Mouse (Mus musculus): ENCODE measurements around the gene AC124108.1.

The AC124108.1 gene

DNA sequence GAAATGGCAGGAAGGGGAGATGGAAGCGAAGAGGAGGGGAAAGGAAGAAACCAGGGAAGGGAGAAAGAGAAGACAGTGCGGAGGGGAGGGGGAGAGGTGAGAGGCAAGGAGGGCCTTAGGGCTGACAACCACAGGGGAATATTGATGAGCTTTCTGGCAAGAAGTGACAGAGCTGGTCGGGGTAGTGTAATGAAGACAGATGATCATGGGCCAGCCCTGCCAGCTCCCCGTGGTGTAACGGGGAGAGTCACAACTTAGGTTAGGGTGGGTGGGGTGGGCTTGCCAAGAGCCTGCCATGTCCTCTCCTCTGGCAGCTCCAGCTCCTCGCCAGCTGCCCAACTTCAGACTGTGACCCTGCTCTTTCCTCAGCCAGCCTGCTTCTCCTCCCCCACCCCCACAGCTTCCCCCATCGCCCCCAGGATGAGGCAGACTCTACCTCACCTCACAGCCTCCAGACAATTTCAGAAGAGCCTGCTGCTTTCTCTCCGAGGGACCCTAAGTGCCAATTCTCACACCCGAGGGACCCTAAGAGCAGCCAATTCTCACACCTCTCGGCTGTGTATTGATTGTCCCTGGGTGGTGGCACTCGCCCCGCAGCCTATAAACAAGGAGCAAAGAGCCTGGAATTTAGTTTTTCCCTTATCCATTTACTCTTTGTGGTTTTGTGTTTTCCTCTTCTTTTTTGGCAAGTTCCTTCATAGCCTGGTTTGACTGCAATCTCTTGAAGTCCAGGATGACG is 26.3 kb upstream of the AC124108.1 start:
- 49% methylated on average over 13 of the region's 13 CpGs for WGBS

DNA sequence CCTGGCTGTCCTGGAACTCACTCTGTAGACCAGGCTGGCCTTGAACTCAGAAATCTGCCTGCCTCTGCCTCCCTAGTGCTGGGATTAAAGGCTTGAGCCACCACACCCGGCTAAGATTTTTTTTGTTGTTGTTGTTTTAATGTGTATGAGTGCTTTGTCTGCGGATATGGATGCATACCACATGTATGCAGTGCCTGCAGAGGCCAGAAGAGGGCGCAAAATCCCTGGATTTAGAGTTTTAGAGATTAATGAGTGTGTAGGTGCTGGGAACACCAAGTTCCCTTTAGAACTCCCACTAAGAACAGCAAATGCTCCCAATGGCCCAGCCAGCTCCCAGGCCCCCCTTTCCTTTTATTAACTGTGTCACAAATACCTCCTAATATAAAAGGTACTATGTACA is 25.4 kb upstream of the AC124108.1 start:
- WGBS = 60% methylated on average over 3 of the region's 3 CpGs

DNA sequence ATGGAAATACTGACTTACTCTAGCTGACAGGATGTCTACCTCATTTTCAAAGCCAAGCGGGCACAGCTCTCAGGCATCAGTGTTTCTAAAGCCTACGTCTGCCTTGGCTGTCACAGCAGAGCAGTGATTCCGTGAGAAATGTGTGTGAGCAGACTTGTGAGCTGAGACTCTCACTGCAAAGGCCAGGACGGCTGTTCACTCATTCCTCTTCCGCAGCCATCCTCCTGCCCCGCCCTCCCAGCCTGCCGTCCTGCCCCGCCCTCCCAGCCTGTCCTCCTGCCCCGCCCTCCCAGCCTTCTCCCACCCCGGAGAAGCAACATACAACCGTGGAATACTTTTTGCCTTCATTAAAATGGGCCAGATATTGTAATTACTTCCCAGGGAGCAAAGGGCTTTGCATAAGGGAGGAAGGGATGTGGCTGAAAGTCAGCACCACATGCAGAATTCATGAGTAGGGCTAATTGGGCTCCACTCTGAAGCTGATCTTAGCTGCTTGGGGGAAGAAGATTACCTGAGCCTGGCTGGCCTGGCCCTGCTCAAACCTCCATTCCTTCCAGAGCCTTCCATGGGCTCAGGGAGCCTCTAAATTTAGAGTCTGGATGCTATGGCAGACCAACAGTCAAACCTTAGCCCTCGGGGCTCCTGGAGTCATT is 23.0 kb upstream of the AC124108.1 start:
- WGBS = 11% methylated on average over 12 of the region's 12 CpGs

DNA sequence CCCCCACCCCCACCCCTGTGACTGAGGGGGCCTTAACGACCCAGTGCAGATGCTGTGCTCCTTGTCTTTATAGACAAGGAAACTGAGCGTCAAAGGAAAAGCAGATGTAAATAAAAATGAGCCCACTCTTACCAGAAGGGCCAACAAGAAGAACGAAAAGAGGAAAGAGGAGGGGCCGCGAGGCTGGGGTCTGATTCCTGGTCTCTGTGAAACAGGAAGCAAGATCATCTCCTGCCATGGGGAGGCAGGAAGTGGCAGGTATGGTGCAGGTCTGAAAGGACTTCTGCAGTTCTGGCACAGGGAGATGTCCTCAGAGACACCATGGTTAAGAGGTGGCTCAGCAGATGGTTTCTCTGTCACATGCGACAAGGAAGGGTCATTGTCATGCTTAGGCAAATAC is 20.6 kb upstream of the AC124108.1 start:
- WGBS = 58% methylated on average over 6 of the region's 6 CpGs

DNA sequence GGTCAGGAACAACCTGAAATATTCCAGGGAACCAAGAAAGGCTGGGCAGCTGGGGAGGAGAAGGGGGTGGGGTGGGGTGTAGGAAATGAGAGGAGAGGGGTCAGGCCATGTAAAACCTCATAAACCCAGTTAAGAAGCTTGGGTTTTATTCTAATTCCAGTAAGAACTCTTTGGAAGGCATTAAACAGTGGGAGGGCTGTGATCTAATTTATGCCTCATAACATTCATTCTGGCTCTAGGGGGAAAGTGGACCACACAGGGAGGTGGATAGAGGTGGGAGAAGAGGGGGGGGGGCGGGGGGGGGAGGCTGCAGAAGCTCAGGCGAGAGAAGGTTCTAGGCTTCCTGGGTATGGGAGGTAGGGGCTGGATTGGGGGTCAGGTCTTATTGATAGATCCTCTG is 19.6 kb upstream of the AC124108.1 start:
- 35% methylated on average over 2 of the region's 2 CpGs for WGBS

DNA sequence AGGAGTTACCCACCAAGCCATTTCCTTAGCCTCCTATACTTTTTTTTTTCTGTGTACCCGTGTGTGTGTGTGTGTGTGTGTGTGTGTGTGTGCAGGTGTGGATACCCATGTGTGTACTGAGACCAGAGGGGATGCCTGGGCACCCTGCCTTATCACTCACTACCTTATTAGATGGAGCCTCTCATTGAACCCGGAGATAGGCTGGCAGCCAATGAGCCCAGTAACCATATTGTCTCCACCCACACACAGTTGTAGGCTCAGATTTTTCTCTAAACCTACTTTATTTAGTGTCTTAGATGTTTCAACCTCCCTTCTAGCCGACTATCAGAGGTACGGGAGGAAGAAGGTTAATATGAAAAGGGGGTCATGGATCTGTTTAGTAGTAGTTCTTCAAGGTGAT is 5.0 kb upstream of the AC124108.1 start:
- WGBS = 55% methylated on average over 4 of the region's 4 CpGs

DNA sequence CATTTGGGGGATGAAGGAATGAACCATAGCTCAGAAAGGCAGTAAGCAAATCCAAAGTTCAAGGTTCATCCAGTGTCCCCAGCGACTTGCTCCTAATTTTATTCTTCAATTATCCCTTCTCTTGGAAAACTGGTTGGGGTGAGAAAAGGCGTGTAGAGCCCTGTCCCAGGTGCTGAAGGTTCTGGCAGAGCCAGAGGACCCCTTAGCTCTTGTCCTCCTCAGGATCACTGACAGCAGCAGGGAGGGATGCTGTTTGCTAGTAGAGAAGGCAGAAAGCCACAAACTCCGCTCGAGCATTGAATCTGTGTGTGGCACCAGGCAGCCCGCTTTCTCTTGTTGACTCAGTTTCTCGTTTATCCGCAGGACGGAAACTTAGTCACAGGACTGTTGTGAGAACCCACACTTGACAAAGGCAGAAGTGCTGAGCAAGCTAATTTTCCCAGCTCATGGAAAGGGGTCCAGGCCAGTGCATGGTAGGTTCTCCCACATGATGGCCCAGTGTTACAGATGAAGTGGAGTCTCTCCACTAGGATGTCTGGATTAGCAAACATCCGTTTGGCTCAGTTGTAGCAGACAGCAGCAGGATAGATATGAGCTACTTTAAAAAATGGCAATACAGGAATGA is 2.7 kb upstream of the AC124108.1 start:
- WGBS = 76% methylated on average over 9 of the region's 9 CpGs

DNA sequence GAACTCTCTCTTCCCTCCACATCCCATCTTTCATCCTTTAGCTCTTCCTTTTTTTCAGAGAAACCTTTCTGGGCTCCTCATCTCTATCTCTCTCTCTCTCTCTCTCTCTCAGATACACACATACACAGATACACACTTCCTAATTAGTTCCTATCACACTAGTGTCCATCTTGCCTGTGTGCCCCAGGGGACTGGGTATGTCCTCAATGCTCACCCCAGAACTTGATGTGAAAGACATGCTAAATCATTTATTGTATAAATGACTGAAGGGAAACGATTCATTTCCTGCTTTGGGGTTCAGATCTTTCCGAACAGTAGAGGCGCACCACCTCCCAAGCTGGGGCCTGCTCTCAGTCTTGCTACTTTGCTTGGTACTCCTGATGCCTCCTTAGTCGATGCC is 2.0 kb upstream of the AC124108.1 start:
- 60% methylated on average over 4 of the region's 4 CpGs for WGBS

DNA sequence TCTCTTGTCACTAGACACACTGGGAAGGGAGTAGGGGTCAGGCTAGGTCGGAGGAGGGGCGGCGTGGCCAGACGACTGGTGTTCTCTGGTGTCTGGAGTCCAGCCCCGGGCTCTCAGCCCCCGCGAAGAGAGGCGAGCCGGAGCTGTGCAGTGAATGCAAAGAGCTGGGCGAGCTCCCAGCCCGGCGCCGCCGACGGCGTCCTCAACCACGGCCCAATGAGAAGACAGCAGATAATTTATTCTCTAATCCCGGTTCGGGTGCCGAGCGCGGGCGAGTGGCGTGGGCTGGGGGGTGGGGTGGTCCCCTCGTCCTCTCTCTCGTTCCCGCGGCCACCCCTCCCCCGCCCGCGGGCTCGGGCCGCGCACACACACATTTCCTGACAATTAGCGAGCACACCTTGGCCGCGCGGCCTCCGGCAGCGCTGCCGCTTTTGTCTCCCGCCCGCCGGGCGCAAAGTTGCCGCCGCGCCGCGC is 1.2 kb upstream of the AC124108.1 start:
- 2% methylated on average over 50 of the region's 50 CpGs for WGBS

DNA sequence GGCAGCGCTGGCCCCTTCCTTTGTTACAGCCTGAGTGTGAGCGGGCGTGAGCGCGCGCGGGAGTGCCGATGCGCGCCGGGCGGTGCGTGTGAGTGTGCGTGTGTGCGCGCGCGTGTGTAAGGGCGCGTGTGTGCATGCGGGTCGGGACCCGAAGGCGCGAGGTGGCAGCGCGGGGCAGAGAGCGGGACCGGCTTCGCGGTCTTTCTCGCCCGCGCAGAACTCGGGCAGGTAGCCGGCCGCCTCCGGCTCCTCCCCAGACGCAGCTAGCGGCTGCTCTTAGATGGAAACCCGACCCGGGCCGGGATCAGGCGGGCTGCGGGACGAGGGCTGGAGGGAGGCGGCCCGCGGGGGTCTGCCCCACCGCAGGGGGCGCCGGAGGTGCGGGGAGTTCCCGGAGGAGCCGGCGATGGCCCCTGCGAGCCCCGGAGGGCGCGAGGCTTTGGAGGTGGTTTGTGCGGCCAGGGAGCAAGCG is 600 bp upstream of the AC124108.1 start:
- WGBS = 2% methylated on average over 60 of the region's 62 CpGs

DNA sequence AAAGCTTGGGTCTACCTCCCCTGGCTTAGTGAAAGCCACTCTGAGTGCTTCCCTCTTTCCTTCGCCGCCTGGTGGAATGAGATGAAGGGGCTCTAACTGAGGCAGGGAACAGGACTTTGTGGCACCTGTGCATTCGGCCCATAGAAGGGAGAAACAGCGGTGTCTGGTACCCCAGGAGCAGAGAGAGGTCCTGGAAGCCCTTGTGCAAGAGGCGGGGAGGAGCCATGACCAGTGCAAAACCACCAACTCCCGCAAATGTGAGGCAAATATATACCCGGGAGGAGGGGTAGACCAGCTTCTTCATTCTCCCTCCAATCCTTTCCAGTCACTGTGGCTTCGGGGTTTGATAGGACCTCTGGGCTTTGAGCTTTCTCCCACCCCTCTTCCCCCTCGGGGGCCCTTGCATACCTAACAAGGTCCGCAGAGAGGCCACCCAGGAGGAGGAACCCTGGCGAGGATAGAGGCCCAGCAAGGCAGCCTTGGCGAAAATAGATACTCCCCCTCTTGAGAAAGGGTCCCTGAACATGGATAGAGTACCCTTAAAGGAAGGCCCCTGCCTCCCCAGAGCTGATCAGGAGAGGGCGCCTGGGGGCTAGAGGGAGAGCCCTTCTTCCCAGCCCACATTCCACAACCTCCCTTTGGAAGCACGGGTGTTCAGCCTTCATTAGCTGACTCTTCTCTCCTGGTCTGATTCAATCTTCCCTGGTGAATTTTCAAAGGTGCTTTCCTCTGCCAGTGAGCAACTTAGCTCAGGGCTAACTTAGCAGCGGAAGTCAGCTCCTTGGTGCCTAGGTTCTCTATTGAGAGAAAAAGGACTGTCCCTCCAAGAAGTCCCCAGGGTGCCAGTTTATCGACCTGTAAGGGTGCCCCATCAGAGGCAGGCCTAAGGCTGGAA is 776 bp downstream of the AC124108.1 start:
- WGBS = 38% methylated on average over 16 of the region's 16 CpGs

DNA sequence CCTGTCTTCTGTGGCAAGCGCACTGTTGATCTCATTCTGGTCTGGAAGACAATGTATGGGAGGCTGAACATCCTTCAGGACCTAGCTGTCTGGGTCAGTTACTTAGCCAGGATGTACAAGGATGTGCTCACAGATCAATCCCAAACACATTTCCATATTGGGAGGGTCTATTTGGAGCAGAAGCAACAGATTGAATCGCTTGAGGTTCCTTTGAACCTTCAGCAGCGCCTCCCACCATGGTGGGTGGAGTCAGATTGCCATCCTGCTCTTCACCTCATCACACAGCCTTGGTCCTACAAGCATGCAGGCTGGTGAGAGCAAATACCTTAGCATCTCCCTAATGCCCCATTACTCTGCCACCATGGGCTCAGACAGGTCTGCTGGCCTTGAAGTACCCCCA is 2.5 kb downstream of the AC124108.1 start:
- 79% methylated on average over 3 of the region's 3 CpGs for WGBS

DNA sequence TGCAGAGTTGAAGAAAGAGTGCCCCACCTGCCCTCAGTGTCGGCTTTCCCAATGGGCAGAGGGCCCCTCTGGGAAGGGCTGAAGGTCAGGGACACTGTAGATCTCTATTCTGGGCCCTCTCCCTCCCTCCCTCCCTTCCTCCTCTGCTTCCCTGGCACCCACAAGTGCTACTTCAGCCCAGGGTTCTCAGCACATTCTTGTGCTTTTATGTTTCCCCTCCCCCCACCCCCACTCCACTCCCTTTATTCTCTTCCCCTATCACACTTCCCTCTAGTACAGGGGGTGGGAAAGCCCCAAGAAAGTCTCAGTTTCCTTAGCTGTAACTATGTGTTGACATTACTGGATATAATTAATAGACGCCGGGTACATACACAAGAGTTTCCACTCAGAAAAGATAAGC is 3.4 kb downstream of the AC124108.1 start:
- WGBS = 77% methylated on average over 3 of the region's 3 CpGs

DNA sequence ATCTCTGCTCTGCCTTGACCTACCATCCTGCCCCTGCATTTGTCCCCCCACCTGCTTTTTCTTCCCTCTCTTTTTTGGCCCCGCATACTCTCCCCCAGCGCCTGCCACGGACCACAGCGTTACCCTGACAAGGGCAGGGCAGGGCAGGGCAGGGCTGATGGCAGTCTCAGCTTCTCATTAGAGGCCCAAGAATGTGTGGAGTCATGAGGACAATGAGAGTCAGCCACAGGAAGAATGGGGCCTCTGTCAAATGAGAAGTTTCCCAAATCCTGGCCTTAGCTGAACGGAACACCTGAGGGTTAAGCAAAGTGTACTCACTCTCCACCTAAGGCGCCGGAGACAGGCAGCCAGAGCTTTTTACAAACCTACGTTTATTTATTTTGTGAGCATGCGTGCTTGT is 3.8 kb downstream of the AC124108.1 start:
- WGBS = 88% methylated on average over 9 of the region's 9 CpGs

DNA sequence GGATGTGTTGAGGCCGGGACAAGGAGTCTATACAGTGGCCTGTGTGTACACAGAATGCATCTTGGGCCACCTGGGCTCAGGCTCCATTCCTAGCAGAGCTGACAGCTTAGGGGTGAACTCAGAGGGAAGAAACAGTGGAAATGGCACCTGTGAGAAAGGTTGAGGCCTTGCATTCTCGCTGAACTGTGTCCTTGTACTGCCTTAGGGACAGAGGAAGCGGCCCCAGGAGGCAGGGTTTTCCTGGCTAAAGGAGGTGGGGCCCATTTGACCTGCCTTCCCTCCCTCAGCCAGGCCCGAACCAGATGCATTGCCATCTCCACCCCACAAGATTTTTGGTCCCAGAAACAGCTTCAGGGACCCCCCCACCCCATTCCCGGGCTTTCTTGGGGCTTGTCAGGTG is 4.4 kb downstream of the AC124108.1 start:
- 73% methylated on average over 5 of the region's 5 CpGs for WGBS

DNA sequence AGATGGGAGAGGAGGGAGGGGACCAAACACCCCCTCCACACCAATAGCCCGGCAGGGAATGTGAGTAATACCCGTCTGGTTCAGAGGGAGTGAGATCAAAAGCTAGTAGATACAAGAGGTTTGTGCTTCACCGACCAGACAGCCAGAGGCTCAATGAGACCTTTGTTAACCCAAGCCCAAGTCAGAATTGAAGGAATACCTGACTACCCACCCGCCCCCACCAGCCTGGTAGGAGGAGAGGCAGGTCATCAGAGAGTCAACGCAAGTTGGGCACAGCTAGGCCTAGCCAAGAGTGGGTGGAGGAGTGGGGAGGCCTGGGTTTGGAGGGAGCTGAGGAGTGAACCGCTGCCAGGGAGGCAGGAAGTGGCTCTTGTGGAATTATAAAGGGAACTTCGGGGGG is 5.1 kb downstream of the AC124108.1 start:
- WGBS = 35% methylated on average over 7 of the region's 7 CpGs

DNA sequence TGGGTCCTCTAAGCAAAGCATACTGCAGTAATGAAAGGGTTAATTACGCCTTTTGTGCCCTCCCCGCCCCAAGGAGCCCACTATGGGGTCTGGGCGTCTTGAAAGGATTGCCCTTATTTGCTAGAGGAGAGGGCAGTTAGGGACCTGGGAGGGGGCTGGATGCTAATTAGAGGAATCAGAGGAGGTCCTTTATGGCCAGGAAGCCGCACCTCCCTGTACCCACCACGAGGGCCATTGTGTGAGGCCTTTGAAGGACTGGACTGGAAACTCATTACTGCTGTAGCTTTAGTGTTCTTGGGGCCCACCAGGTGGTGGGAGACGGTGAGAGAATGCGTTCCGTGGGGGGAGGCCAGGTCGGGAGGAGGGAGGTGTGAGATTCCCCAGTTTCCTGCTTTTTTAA is 6.4 kb downstream of the AC124108.1 start:
- WGBS = 40% methylated on average over 9 of the region's 9 CpGs

DNA sequence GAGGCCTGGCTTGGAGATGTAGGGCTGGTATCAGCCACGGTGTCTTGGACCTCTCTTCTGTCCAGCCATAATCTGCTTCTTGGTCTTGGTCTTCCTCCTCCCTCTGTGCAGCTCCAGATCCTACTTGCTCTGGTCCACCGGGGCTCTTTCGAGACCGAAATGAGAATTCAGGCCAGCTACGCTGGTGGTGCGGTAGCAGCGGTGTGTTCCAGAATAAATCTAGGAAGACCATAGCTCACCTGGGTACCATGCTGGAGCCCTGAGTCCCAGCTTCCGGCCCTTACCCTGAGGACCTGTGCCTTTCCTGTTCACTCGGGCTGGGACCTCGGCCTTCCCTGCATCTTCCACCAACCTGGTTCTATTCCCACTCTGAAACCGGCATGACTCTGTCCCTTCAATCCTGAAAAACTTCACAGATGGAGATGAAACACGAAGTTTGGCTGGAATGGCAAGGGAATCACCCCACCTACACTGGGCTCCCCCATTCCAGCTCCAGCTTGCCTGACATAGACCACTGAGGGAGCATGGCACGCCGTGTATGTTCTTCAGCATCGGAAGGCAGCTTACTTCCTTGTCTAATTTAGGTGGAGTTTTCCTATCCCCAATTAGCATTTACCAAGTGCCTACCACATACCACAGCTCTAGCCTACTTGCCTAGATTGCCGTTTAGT is 7.3 kb downstream of the AC124108.1 start:
- WGBS = 68% methylated on average over 16 of the region's 16 CpGs

DNA sequence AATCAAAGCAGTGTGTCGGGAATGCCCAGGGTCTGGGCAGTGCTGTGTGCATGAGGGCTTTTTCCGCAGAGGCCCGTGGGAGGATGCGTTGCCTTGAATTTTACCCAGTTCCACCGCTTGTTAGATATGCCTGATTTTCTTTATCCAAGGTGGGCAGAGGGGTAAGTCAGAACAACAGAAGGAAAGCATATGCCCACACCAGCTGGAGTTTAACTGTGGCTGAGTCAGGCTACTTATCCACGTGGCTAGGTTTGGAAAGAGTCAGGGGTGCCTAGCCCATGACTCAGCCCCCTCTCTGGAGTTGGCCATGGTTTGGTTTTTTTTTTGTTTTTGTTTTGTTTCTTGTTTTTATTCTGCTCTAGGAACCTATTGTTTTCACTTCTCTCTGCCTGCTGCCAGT is 8.0 kb downstream of the AC124108.1 start:
- 42% methylated on average over 6 of the region's 6 CpGs for WGBS

DNA sequence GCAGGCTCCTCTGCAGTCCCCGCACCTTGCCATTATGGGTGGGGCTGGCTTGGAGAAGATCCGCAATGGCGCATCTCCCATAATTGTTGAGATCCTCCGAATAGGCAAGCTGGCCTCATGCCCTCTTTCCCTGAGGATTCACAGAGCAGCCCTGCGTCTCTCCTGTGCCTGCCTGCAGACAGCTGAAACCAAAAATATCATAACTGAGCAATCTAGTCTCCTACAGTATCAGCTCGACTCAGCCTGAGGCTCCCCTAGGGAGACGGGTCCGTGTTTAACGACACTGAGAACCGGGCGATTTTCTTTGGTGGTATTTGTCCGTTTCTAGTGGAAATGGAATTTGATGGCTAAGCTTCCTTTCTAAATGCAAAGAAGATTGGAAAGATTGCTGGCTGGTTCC is 8.7 kb downstream of the AC124108.1 start:
- WGBS = 9% methylated on average over 12 of the region's 12 CpGs

All from cerebral cortex, adult 2 months (tissue).